Mouse (Mus musculus) liver, embryonic 13.5 days (tissue): ENCODE measurements at regions not wholly inside any gene's neighbourhood (a gene's known extent, or its start where the extent isn't known, plus 50 kb on each side); places are given as distances from the start of the nearest gene placed in this dataset.

Experiments used
- ATAC-seq: fragments of 200-750 bp; cut with Nextera tagmentation; 2 replicates; pipeline ENCODE4 v1.8.0; 2017; ENCODE audit warnings: low read depth, mild to moderate bottlenecking, moderate number of reproducible peaks, moderate library complexity
- DNase-seq: peaks from one replicate; pipeline ENCODE4 v3.0.0; 2022
- H3K27ac ChIP-seq: fragments of 300-500 bp; sonication (generic); 2 replicates; pipeline ENCODE4 v1.5.1; 2015; ENCODE audit warnings: moderate library complexity, mild to moderate bottlenecking, inconsistent platforms
- H3K27me3 ChIP-seq: fragments of 300-500 bp; sonication (generic); 2 replicates; pipeline ENCODE4 v1.6.1; 2015; ENCODE audit warnings: mild to moderate bottlenecking, inconsistent platforms
- H3K36me3 ChIP-seq: fragments of 300-500 bp; sonication (generic); 2 replicates; pipeline ENCODE4 v1.6.1; 2015; ENCODE audit warnings: mild to moderate bottlenecking, inconsistent platforms
- H3K4me1 ChIP-seq: fragments of 300-500 bp; sonication (generic); replicated peaks from 2 replicates; pipeline ENCODE4 v1.6.1; 2015; ENCODE audit warnings: inconsistent platforms
- H3K4me2 ChIP-seq: fragments of 300-500 bp; sonication (generic); 2 replicates; pipeline ENCODE4 v1.6.1; 2015; ENCODE audit warnings: inconsistent platforms, mild to moderate bottlenecking, moderate library complexity
- H3K4me3 ChIP-seq: fragments of 300-500 bp; sonication (generic); replicated peaks from 2 replicates; pipeline ENCODE4 v1.5.1; 2015; ENCODE audit warnings: mild to moderate bottlenecking, inconsistent platforms
- H3K9ac ChIP-seq: fragments of 300-500 bp; sonication (generic); 2 replicates; pipeline ENCODE4 v1.6.1; 2015; ENCODE audit warnings: mild to moderate bottlenecking, inconsistent platforms
- H3K9me3 ChIP-seq: fragments of 300-500 bp; sonication (generic); replicated peaks from 2 replicates; pipeline ENCODE4 v1.6.1; 2016; ENCODE audit warnings: inconsistent platforms
- WGBS: fragments of 180-500 bp; shearing (Covaris S2); methylation state at CpG from one replicate; pipeline ENCODE4 v1.1.7; 2015; ENCODE audit not compliant: insufficient replicate concordance; 5-methylcytosine and 5-hydroxymethylcytosine counted together

GRCm38 (mm10) chr16:9121581-9121980 is 291.7 kb downstream of the 1810013L24Rik start:
- H3K4me1 ChIP-seq: no peaks in the 10 kb centered on the region
- no peak overlapping the region for H3K4me3 ChIP-seq
- no peaks in the 10 kb centered on the region for H3K9me3 ChIP-seq
- H3K27me3 ChIP-seq: no peaks in the 10 kb centered on the region
- 50% methylated on average over 2 of the region's 2 CpGs for WGBS
- H3K27ac ChIP-seq: no peak overlapping the region
- DNase-seq (no peak), ATAC-seq (no peak)
- no peaks in the 10 kb centered on the region for H3K36me3 ChIP-seq
- H3K4me2 ChIP-seq: no peak overlapping the region
- no peak overlapping the region for H3K9ac ChIP-seq

- Histone ChIP-seq H3K27ac (no peak overlapping the region), H3K9me3 (no peaks in the 10 kb centered on the region), H3K4me3 (no peak overlapping the region), H3K4me1 (peaks cover 11% of the 10 kb centered on the region; the same call in 1 of the 2 replicates), H3K27me3 (no peaks in the 10 kb centered on the region), H3K36me3 (no peaks in the 10 kb centered on the region), H3K9ac (no peak overlapping the region), H3K4me2 (no peak overlapping the region)
- ATAC-seq: peak; percentile 78
- peak; percentile 66 for DNase-seq
- 32% methylated on average over 3 of the region's 3 CpGs for WGBS
Measured at GRCm38 (mm10) chr16:9132113-9132512, 302.2 kb downstream of the 1810013L24Rik start.

DNA sequence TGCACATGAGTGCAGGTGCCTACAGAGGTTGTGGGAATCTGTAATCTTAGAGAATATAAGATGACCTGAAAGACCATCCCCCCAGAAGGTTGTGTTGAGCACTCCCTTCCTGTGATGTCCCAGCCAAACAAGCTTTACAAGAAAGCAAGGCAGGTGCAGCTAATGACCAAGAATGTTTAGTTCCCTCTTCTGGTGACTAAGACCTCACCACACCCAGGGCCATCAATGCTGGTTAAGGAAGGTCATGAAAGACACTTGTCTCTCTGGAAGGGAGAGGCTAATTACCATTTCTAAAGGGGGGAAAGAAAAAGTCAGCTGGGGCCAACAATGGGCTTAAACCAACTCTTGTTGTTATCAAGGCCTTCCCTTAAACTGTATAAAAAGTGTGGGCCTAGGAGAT is 302.9 kb downstream of the 1810013L24Rik start:
- no peaks in the 10 kb centered on the region for H3K36me3 ChIP-seq
- no peak overlapping the region for H3K4me2 ChIP-seq
- no peaks in the 10 kb centered on the region for H3K9me3 ChIP-seq
- peaks cover 11% of the 10 kb centered on the region; the same call in 1 of the 2 replicates for H3K4me1 ChIP-seq
- ATAC-seq: peak; percentile 39; the same call in 1 of the 2 replicates
- H3K27ac ChIP-seq: no peak overlapping the region
- H3K9ac ChIP-seq: no peak overlapping the region
- H3K4me3 ChIP-seq: no peak overlapping the region
- no peaks in the 10 kb centered on the region for H3K27me3 ChIP-seq
- no peak for DNase-seq

- no peaks in the 10 kb centered on the region for H3K27me3 ChIP-seq
- no peak overlapping the region for H3K27ac ChIP-seq
- H3K4me2 ChIP-seq: no peak overlapping the region
- H3K4me3 ChIP-seq: no peak overlapping the region
- DNase-seq (no peak), ATAC-seq (no peak)
- no peak overlapping the region for H3K9ac ChIP-seq
- H3K36me3 ChIP-seq: no peaks in the 10 kb centered on the region
- H3K4me1 ChIP-seq: peaks cover 11% of the 10 kb centered on the region; the same call in 1 of the 2 replicates
- no peaks in the 10 kb centered on the region for H3K9me3 ChIP-seq
- WGBS: 64% methylated on average over 8 of the region's 8 CpGs
Measured at GRCm38 (mm10) chr16:9135377-9135776, 305.5 kb downstream of the 1810013L24Rik start.

DNA sequence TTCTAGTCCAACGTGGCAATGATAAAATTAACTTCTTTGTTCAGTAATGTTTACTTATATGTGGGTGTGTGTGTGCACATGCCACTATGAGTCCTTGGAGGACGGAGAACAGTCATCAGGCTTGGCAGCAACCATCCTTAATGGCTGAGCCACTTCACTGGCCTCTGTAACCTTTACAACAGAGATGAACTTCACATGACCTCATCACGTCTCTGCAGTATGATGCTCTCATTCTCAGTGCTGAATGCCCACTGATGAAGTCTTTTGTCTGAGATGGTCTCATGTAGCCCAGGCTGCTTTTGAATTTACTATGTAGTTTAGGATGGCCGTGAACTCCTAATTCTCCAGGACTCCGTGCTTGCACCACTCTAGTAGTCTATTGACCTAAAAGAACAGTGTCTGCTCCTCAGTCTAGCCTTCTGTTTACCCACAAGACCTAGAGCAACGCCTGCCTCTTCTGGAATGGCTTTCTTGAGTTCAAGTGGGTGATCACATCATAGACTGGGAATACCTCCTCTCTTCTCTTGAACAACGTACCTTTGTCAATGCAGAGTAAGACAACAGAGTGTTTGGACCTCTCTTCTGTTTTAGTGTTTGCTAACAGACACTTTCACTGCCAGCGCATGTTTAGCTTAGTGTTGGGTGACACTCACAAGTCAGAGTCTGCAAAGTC is 308.8 kb downstream of the 1810013L24Rik start:
- Histone ChIP-seq H3K4me3 (no peak overlapping the region), H3K27me3 (no peaks in the 10 kb centered on the region), H3K9me3 (no peaks in the 10 kb centered on the region), H3K27ac (no peak overlapping the region), H3K9ac (no peak overlapping the region), H3K4me2 (no peak overlapping the region), H3K4me1 (no peaks in the 10 kb centered on the region), H3K36me3 (no peaks in the 10 kb centered on the region)
- DNase-seq (no peak), ATAC-seq (no peak)
- 59% methylated on average over 8 of the region's 8 CpGs for WGBS

GRCm38 (mm10) chr16:9139405-9139804 is 309.5 kb downstream of the 1810013L24Rik start:
- Histone ChIP-seq H3K27ac (no peak overlapping the region), H3K4me3 (no peak overlapping the region), H3K9me3 (no peaks in the 10 kb centered on the region), H3K9ac (no peak overlapping the region), H3K36me3 (no peaks in the 10 kb centered on the region), H3K4me1 (no peaks in the 10 kb centered on the region), H3K27me3 (no peaks in the 10 kb centered on the region), H3K4me2 (no peak overlapping the region)
- ATAC-seq: no peak
- DNase-seq: peak; percentile 38
- 59% methylated on average over 3 of the region's 3 CpGs for WGBS

GRCm38 (mm10) chr16:9149209-9150135 is 319.6 kb downstream of the 1810013L24Rik start:
- no peaks in the 10 kb centered on the region for H3K9me3 ChIP-seq
- no peak overlapping the region for H3K27ac ChIP-seq
- ATAC-seq: no peak
- no peaks in the 10 kb centered on the region for H3K36me3 ChIP-seq
- WGBS: 38% methylated on average over 8 of the region's 8 CpGs
- DNase-seq: no peak
- H3K4me1 ChIP-seq: no peaks in the 10 kb centered on the region
- H3K4me2 ChIP-seq: no peak overlapping the region
- no peak overlapping the region for H3K9ac ChIP-seq
- no peak overlapping the region for H3K4me3 ChIP-seq
- no peaks in the 10 kb centered on the region for H3K27me3 ChIP-seq

- no peak overlapping the region for H3K4me3 ChIP-seq
- 66% methylated on average over 4 of the region's 4 CpGs for WGBS
- DNase-seq: no peak
- no peaks in the 10 kb centered on the region for H3K9me3 ChIP-seq
- no peak for ATAC-seq
- H3K9ac ChIP-seq: no peak overlapping the region
- no peak overlapping the region for H3K4me2 ChIP-seq
- H3K27me3 ChIP-seq: no peaks in the 10 kb centered on the region
- H3K36me3 ChIP-seq: no peaks in the 10 kb centered on the region
- no peak overlapping the region for H3K27ac ChIP-seq
- no peaks in the 10 kb centered on the region for H3K4me1 ChIP-seq
Measured at GRCm38 (mm10) chr16:9151936-9152335, 322.0 kb downstream of the 1810013L24Rik start.

- 60% methylated on average over 4 of the region's 4 CpGs for WGBS
- ATAC-seq: no peak
- DNase-seq: no peak
Measured at GRCm38 (mm10) chr16:9153501-9153900, 323.6 kb downstream of the 1810013L24Rik start.

DNA sequence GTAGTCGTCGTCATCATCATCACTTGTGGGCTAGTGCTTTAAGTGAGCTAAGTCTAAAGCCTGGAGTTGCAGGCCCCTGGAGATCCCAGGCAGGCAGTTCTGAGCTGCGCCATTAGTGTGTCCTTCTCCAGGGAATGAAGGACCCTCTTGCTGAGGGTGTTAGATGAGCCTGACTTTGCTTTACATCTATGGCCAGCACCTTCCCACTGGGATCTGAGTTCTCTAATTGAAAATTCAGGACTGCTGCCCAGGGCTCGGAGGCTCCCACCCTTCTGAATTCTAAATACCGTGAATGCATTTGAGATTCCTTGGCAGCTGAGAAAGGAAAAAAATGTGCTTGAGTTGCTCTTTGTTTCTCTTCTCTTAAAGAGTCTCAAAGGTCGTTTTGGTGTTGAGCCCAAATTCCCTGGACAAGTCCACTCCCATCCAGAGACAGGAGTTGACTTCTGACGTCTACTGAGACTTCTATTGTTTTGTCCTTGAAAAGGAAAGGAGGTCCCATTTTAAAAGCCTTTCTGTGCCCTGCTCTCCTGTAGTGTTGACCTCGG is 335.9 kb downstream of the 1810013L24Rik start:
- H3K4me1 ChIP-seq: no peaks in the 10 kb centered on the region
- H3K36me3 ChIP-seq: no peaks in the 10 kb centered on the region
- H3K27me3 ChIP-seq: no peaks in the 10 kb centered on the region
- no peak overlapping the region for H3K27ac ChIP-seq
- no peak overlapping the region for H3K9ac ChIP-seq
- no peaks in the 10 kb centered on the region for H3K9me3 ChIP-seq
- DNase-seq (no peak), ATAC-seq (no peak)
- 58% methylated on average over 8 of the region's 8 CpGs for WGBS
- H3K4me2 ChIP-seq: no peak overlapping the region
- no peak overlapping the region for H3K4me3 ChIP-seq

More at GRCm38 (mm10) chr16:9153501-9153900, 323.6 kb downstream of the 1810013L24Rik start:
- no peaks in the 10 kb centered on the region for H3K27me3 ChIP-seq
- no peaks in the 10 kb centered on the region for H3K9me3 ChIP-seq
- no peaks in the 10 kb centered on the region for H3K36me3 ChIP-seq
- no peaks in the 10 kb centered on the region for H3K4me1 ChIP-seq
- no peak overlapping the region for H3K4me3 ChIP-seq
- H3K4me2 ChIP-seq: no peak overlapping the region
- H3K9ac ChIP-seq: no peak overlapping the region
- no peak overlapping the region for H3K27ac ChIP-seq

- no peak overlapping the region for H3K4me3 ChIP-seq
- no peaks in the 10 kb centered on the region for H3K27me3 ChIP-seq
- H3K27ac ChIP-seq: no peak overlapping the region
- no peaks in the 10 kb centered on the region for H3K36me3 ChIP-seq
- H3K9ac ChIP-seq: no peak overlapping the region
- no peaks in the 10 kb centered on the region for H3K9me3 ChIP-seq
- WGBS: 41% methylated on average over 3 of the region's 3 CpGs
- no peak overlapping the region for H3K4me2 ChIP-seq
- DNase-seq (no peak), ATAC-seq (no peak)
- no peaks in the 10 kb centered on the region for H3K4me1 ChIP-seq
Measured at GRCm38 (mm10) chr16:9176402-9176801, 346.5 kb downstream of the 1810013L24Rik start.
